Mouse (Mus musculus) erythroblast, embryonic 14.5 days (primary cell): ENCODE data around the gene Gnmt. TPM values are rescaled to one million over a fixed set of nuclear protein-coding genes. Genes with fewer than 3 reads are reported as not detected.

Experiments
- H3K27me3 ChIP-seq: 2 replicates; pipeline ENCODE4 v1.6.1; 2012; ENCODE audit warnings: inconsistent platforms; ENCODE audit not compliant: control insufficient read depth
- H3K36me3 ChIP-seq: 2 replicates; pipeline ENCODE4 v1.6.1; 2012; ENCODE audit warnings: mild to moderate bottlenecking, inconsistent platforms; ENCODE audit not compliant: control insufficient read depth
- H3K4me1 ChIP-seq: 2 replicates; pipeline ENCODE4 v1.6.1; 2012; ENCODE audit warnings: inconsistent platforms; ENCODE audit not compliant: control insufficient read depth
- H3K4me3 ChIP-seq: replicated peaks from 2 replicates; pipeline ENCODE3; 2012; ENCODE audit warnings: moderate library complexity, mild to moderate bottlenecking, inconsistent platforms
- H3K9me3 ChIP-seq: 2 replicates; pipeline ENCODE4 v1.6.1; 2012; ENCODE audit warnings: low read length, inconsistent platforms, mixed read lengths; ENCODE audit not compliant: control insufficient read depth
- GATA1 ChIP-seq: IDR thresholded peaks from 2 replicates; pipeline ENCODE4 v1.6.1; 2012; ENCODE audit warnings: low read length, inconsistent platforms, mixed read lengths
- TAL1 ChIP-seq: IDR thresholded peaks from 3 replicates; pipeline ENCODE4 v1.6.1; 2012; ENCODE audit warnings: low read length, inconsistent platforms, mixed read lengths
- polyA plus RNA-seq: library from polyadenylated mRNA; stranded (reverse); fragments of >175 nt; gene quantifications from 2 replicates; pipeline ENCODE4 v1.2.3, GENCODE M21; 2012

The Gnmt gene
- polyA plus RNA-seq, 1 experiment: 0.05 TPM

GRCm38 (mm10) chr17:46710959-46711597 is 17.9 kb downstream of the Gnmt start, which contains the start of gene Pex6:
Gene Pex6 (plus strand): TSS chr17:46711463.
- H3K9me3 ChIP-seq: peaks cover 2% of the 10 kb centered on the region; the same call in 1 of the 2 replicates
- peak within 1 kb of the TSS; percentile 99 for H3K4me3 ChIP-seq
- peaks cover 4% of the 10 kb centered on the region; the same call in 1 of the 2 replicates for H3K27me3 ChIP-seq
- H3K36me3 ChIP-seq: peaks cover 27% of the 10 kb centered on the region
- TF ChIP-seq GATA1: no peak
- no peak for TF ChIP-seq TAL1
- H3K4me1 ChIP-seq: peaks cover 38% of the 10 kb centered on the region

DNA sequence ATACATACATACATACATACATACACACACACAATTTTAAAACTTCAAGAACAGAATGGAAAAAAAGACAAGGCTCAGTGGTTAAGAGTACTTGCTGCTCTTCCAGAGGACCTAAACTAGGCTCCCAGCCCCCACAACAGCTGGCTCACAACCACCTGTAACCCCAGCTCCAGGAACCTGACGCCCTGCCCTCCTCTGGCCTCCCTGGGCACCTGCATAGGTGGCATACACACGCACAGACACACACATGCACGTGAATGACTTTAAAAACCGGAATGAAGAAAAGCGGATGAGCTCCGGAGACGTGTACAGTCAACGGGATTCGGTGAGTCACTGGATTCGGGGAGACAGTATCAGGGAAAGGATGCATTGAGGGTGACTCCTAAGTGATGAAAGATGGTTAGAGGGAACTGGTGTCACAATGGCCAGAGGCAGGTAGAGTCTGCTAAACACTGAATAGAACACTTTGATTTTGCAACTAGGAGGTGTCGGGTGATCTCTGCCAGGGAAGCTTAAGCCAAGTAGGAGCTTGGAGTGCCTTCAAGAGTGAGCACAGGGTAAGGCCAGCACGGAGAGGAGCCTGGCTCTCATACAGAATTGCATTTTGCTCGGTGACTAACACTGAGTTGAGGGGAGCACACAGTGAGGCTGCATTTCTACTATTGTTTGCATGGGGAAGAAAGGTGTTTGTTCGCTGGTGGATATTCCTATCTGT is 22.4 kb downstream of the Gnmt start:
- Histone ChIP-seq H3K27me3 (peaks cover 4% of the 10 kb centered on the region; the same call in 1 of the 2 replicates), H3K36me3 (peaks cover 3% of the 10 kb centered on the region), H3K4me3 (no peak overlapping the region), H3K9me3 (peaks cover 2% of the 10 kb centered on the region; the same call in 1 of the 2 replicates), H3K4me1 (peaks cover 56% of the 10 kb centered on the region)
- TF ChIP-seq TAL1: no peak
- TF ChIP-seq GATA1: no peak

DNA sequence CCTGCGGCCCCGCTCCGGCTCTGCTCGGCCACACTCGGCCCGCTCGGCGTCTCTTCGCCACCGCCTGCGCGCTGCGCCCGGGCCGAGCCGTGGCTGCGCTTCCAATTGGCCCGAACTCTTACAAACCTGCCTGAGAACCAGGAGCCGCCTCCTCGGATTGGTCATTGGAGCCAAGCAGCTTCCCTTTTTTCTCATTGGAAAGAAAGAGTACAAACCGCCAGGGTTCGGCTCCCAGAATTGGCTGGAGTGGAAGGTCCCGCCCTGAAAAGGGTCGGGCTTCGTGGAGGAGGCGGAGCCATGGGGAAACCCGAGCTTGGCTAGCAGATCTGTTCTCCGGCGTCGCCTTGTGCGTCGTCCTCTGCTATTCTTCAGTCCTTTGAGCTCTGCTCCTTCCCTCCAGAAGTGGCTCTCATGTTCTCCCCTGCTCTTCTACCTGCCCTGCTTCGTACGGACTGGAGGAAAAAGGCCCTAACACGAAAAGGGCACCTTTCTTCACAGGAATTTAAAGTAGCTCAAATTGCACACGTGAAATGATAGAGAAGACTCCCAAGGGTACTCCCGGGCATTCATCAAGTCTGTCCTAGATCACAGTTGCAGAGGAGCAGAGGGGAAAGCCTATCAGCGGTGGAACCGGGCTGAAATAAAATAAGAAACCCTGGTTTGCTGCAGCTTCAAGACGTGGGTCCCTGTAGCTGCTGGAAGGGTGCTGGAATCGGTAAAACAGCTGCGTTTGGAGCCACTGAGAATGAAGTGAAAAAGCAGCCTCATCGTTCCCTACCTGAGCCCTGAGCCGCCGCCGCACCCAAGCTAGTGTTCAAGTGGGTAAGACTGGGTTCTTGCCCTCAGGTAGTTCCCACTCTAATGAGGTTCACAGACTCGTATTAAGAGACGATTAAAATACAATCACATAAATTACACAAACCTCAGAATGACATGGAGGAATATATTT is 23.8 kb downstream of the Gnmt start, which contains the start of gene Ppp2r5d:
Ppp2r5d (minus strand) TSS at position 225 of the 949 bp plus-strand sequence.
- Histone ChIP-seq H3K9me3 (peaks cover 2% of the 10 kb centered on the region; the same call in 1 of the 2 replicates), H3K4me3 (peak within 1 kb of the TSS; percentile 92), H3K4me1 (peaks cover 54% of the 10 kb centered on the region), H3K27me3 (peaks cover 4% of the 10 kb centered on the region; the same call in 1 of the 2 replicates), H3K36me3 (peaks cover 12% of the 10 kb centered on the region)
- TF ChIP-seq GATA1 (no peak), TAL1 (no peak)

DNA sequence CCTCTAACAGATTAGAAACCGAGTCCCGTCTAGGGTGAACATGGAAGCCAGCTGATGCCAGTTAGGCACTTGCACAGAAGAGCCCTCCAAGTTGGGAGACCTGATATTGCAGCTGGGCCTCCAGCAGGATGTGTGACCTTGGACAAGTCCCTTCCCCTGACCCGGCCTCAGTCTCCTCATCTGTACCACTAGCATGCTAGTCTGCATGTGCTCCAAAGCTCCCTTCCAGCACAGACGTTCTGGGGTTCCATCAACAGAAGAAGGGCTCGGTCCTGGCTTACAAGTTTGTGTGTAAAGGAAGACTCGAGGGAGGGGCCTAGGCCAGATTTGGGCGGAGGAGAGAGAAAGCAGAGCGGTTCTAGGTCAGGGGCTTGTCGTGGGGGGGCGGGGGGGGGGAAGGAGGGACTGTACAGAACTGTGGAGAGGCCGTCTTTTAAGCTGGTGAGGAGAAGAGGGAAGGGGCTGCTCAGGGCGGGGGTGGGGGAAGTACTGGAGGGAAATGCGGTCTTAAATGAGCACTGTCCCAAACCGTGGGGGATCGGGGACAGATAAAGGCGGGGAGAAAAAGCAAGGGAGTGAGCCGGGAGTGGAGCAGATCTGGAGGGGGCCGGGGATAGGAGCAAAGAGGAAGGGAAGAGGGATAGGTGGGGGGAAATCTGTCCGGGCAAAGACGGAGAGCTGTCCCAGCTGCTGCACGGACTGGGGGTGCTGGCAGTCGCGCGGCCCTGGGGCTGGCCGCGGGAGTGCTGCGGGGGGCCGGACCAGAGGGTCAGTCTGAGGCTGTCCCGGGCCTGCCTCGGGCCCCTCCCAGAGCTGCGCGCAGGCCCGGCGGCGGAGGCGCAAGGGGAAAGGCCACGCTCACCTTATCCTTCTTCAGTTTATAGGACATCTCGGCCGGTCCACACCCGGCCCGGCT is 24.7 kb downstream of the Gnmt start:
- peaks cover 2% of the 10 kb centered on the region; the same call in 1 of the 2 replicates for H3K9me3 ChIP-seq
- peaks cover 61% of the 10 kb centered on the region for H3K4me1 ChIP-seq
- peaks cover 19% of the 10 kb centered on the region for H3K36me3 ChIP-seq
- TF ChIP-seq GATA1 (no peak), TAL1 (no peak)
- H3K27me3 ChIP-seq: peaks cover 4% of the 10 kb centered on the region; the same call in 1 of the 2 replicates
- H3K4me3 ChIP-seq: peak overlapping the region; percentile 92

DNA sequence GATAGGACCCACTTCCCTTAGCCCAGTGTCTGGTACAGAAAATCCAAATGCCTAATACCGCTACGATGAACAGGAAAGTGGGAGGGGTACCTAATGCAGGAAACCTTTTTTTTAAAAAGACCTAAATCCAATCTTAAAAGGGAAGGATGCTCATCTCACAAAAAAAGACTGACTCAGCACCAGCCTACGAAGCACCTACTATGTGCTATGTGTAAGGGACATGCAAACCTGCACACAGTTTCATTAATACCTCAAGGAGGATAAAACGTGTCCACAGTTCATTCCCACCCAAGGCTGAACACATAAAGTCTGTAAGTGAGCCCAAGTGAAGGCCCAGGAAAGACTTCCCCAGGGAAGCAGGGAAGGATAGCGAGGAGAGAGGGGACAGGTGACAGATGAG is 26.5 kb downstream of the Gnmt start:
- TF ChIP-seq GATA1 (no peak), TAL1 (no peak)
- H3K9me3 ChIP-seq: no peaks in the 10 kb centered on the region
- peaks cover 4% of the 10 kb centered on the region; the same call in 1 of the 2 replicates for H3K27me3 ChIP-seq
- H3K4me3 ChIP-seq: no peak overlapping the region
- peaks cover 68% of the 10 kb centered on the region for H3K4me1 ChIP-seq
- peaks cover 34% of the 10 kb centered on the region for H3K36me3 ChIP-seq

DNA sequence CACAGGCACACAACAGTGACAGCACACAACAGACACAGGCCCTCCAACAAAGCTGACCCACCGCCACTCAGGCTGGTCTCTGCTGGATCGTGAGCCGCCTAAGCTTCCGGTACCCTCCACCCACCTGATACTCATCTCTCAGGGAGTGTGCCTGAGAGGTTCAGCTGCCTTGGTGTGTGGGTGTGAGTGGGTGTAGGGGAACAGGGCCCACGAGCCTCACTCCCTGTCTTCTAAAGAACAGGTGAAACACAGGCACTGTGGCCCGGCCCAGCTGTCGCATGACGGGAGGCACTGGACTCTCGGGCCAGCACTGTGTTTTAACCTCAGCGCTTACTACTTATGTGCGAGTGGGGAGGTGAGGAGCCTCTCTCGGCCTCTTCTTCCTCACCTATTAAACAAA is 26.9 kb downstream of the Gnmt start:
- H3K9me3 ChIP-seq: no peaks in the 10 kb centered on the region
- no peak overlapping the region for H3K4me3 ChIP-seq
- peaks cover 4% of the 10 kb centered on the region; the same call in 1 of the 2 replicates for H3K27me3 ChIP-seq
- H3K4me1 ChIP-seq: peaks cover 68% of the 10 kb centered on the region
- peaks cover 34% of the 10 kb centered on the region for H3K36me3 ChIP-seq
- TF ChIP-seq GATA1 (no peak), TAL1 (no peak)

DNA sequence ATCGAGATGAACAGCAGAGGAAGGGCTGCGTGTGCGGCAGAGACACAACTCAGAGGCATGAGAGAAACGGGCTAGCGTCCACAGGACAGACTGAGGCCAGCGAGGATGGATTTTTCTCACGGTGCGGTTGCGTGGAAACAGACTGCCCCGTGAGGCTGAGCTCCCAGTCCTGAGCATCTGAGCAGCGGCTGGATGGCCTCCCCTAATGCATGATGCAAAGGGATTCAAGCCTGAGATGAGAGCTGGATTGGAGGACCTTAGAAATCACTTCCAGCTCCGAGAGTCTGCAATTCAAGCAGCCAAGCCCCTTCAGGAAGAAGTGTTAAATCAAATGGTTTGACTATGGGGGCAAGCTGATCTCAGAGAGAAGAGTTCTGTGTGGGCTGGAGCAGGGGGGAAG is 27.5 kb downstream of the Gnmt start:
- peaks cover 34% of the 10 kb centered on the region for H3K36me3 ChIP-seq
- no peaks in the 10 kb centered on the region for H3K9me3 ChIP-seq
- peaks cover 66% of the 10 kb centered on the region for H3K4me1 ChIP-seq
- TF ChIP-seq TAL1 (no peak), GATA1 (no peak)
- H3K4me3 ChIP-seq: no peak overlapping the region
- no peaks in the 10 kb centered on the region for H3K27me3 ChIP-seq

DNA sequence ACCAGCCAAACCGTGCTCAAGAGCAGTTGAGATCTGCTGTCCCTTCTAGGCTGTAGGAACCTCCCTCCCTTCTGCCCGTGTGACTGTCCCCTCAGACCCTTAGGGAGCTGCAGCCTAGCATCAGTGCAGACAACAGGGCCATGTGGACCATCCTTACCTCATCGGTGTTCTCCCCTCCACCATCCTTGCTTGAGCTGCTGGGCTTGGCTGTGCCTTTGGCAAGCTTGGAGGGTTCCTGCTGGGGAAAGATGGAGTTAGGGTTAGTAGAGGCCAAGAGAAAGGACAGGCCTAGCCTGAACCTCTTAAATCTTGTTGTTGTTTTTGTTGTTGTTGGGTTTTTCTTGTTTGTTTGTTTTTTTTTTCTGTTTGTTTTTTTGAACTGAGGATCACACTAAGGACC is 29.1 kb downstream of the Gnmt start:
- Histone ChIP-seq H3K4me1 (peaks cover 53% of the 10 kb centered on the region), H3K27me3 (no peaks in the 10 kb centered on the region), H3K9me3 (no peaks in the 10 kb centered on the region), H3K36me3 (peaks cover 39% of the 10 kb centered on the region), H3K4me3 (no peak overlapping the region)
- no peak for TF ChIP-seq TAL1
- no peak for TF ChIP-seq GATA1
